Mouse (Mus musculus) midbrain, embryonic 15.5 days (tissue): Measurements from ENCODE around the gene Me1. TPM values are rescaled to one million over a fixed set of nuclear protein-coding genes. Genes with fewer than 3 reads are reported as not detected.

Experiments used
- ATAC-seq: fragments of 200-750 bp; cut with Nextera tagmentation; replicated peaks from 2 replicates; pipeline ENCODE4 v1.8.0; 2017; ENCODE audit warnings: moderate TSS enrichment
- H3K27ac ChIP-seq: fragments of 300-500 bp; sonication (generic); 2 replicates; pipeline ENCODE4 v1.5.1; 2015; ENCODE audit warnings: mild to moderate bottlenecking, inconsistent platforms
- H3K27me3 ChIP-seq: fragments of 300-500 bp; sonication (generic); replicated peaks from 2 replicates; pipeline ENCODE4 v1.6.1; 2015; ENCODE audit warnings: inconsistent platforms
- H3K36me3 ChIP-seq: fragments of 300-500 bp; sonication (generic); replicated peaks from 2 replicates; pipeline ENCODE4 v1.6.1; 2015; ENCODE audit warnings: inconsistent platforms
- H3K4me1 ChIP-seq: fragments of 300-500 bp; sonication (generic); 2 replicates; pipeline ENCODE4 v1.6.1; 2015; ENCODE audit warnings: inconsistent platforms
- H3K4me2 ChIP-seq: fragments of 300-500 bp; sonication (generic); 2 replicates; pipeline ENCODE4 v1.6.1; 2015; ENCODE audit warnings: inconsistent platforms, mild to moderate bottlenecking, moderate library complexity
- H3K4me3 ChIP-seq: fragments of 300-500 bp; sonication (generic); 2 replicates; pipeline ENCODE4 v1.5.1; 2015; ENCODE audit warnings: mild to moderate bottlenecking, inconsistent platforms
- H3K9ac ChIP-seq: fragments of 300-500 bp; sonication (generic); 2 replicates; pipeline ENCODE4 v1.6.1; 2015; ENCODE audit warnings: mild to moderate bottlenecking, inconsistent platforms
- H3K9me3 ChIP-seq: fragments of 300-500 bp; sonication (generic); 2 replicates; pipeline ENCODE4 v1.6.1; 2016; ENCODE audit warnings: inconsistent platforms
- WGBS: fragments of 180-500 bp; shearing (Covaris S2); methylation state at CpG from one replicate; pipeline ENCODE4 v1.1.7; 2015; ENCODE audit warnings: mixed read lengths; 5-methylcytosine and 5-hydroxymethylcytosine counted together
- polyA plus RNA-seq: library from polyadenylated mRNA; unstranded; fragments of >200 nt; fragmentation: Nextera tagmentation; extraction: Ambion mirVana; gene quantifications from 2 replicates; pipeline ENCODE4 v1.2.1, GENCODE M21; 2015

Gene Me1
- polyA plus RNA-seq, 1 experiment from 2014 or later: 40.6 TPM

- H3K36me3 ChIP-seq: peaks cover 45% of the 10 kb centered on the region
- H3K4me2 ChIP-seq: no peak overlapping the region
- no peaks in the 10 kb centered on the region for H3K4me1 ChIP-seq
- WGBS: 93% methylated on average over 5 of the region's 5 CpGs
- H3K9ac ChIP-seq: no peak overlapping the region
- no peak overlapping the region for H3K27ac ChIP-seq
- no peaks in the 10 kb centered on the region for H3K9me3 ChIP-seq
- no peak for ATAC-seq
- H3K4me3 ChIP-seq: no peak overlapping the region
- no peaks in the 10 kb centered on the region for H3K27me3 ChIP-seq
Observed at GRCm38 (mm10) chr9:86549637-86550162, 146.1 kb downstream of the Me1 start.

- Histone ChIP-seq H3K9me3 (no peaks in the 10 kb centered on the region), H3K27ac (no peak overlapping the region), H3K9ac (no peak overlapping the region), H3K4me1 (no peaks in the 10 kb centered on the region), H3K4me2 (no peak overlapping the region), H3K36me3 (peaks cover 44% of the 10 kb centered on the region), H3K4me3 (no peak overlapping the region), H3K27me3 (no peaks in the 10 kb centered on the region)
- ATAC-seq: no peak
- WGBS: 81% methylated on average over 1 of the region's 1 CpGs
Observed at GRCm38 (mm10) chr9:86544559-86544958, 151.2 kb downstream of the Me1 start.

- H3K4me1 ChIP-seq: no peaks in the 10 kb centered on the region
- no peak overlapping the region for H3K4me2 ChIP-seq
- no peaks in the 10 kb centered on the region for H3K27me3 ChIP-seq
- peaks cover 37% of the 10 kb centered on the region for H3K36me3 ChIP-seq
- H3K9ac ChIP-seq: no peak overlapping the region
- no peaks in the 10 kb centered on the region for H3K9me3 ChIP-seq
- ATAC-seq: no peak
- no peak overlapping the region for H3K4me3 ChIP-seq
- WGBS: 84% methylated on average over 3 of the region's 3 CpGs
- no peak overlapping the region for H3K27ac ChIP-seq
Observed at GRCm38 (mm10) chr9:86543451-86543850, 152.3 kb downstream of the Me1 start.

GRCm38 (mm10) chr9:86534071-86534470 lies 161.7 kb downstream of the Me1 start:
- no peaks in the 10 kb centered on the region for H3K9me3 ChIP-seq
- H3K9ac ChIP-seq: no peak overlapping the region
- no peak overlapping the region for H3K27ac ChIP-seq
- ATAC-seq: no peak
- no peak overlapping the region for H3K4me2 ChIP-seq
- H3K4me1 ChIP-seq: no peaks in the 10 kb centered on the region
- no peaks in the 10 kb centered on the region for H3K27me3 ChIP-seq
- peaks cover 21% of the 10 kb centered on the region for H3K36me3 ChIP-seq
- 93% methylated on average over 5 of the region's 5 CpGs for WGBS
- H3K4me3 ChIP-seq: no peak overlapping the region

Other genes starting within 250 kb of the Me1 start
- 6.0 and 7.8 TPM in 2 replicates for gene Ube2cbp, start 231.0 kb downstream of the Me1 start, polyA plus RNA-seq
- gene Dop1a, start 228.8 kb downstream of the Me1 start, polyA plus RNA-seq: 38.9 and 44.5 TPM in 2 replicates
- 32.5 and 36.1 TPM in 2 replicates for gene Pgm3, start 124.1 kb downstream of the Me1 start, polyA plus RNA-seq
- 16.8 and 17.6 TPM in 2 replicates for gene Rwdd2a, start 124.0 kb downstream of the Me1 start, polyA plus RNA-seq
- 4.3 and 4.8 TPM in 2 replicates for gene Prss35, start 47.7 kb upstream of the Me1 start, polyA plus RNA-seq
- 167 and 172 TPM in 2 replicates for gene Snap91, start 184.7 kb upstream of the Me1 start, polyA plus RNA-seq